Mouse (Mus musculus) fibroblast of lung, adult 2 months (primary cell): Measurements from ENCODE around the gene Kctd21.

Source experiments
- DNase-seq: peaks from one replicate; pipeline ENCODE4 v3.0.0-alpha.2; 2011; ENCODE audit warnings: low read depth

The Kctd21 gene

DNA sequence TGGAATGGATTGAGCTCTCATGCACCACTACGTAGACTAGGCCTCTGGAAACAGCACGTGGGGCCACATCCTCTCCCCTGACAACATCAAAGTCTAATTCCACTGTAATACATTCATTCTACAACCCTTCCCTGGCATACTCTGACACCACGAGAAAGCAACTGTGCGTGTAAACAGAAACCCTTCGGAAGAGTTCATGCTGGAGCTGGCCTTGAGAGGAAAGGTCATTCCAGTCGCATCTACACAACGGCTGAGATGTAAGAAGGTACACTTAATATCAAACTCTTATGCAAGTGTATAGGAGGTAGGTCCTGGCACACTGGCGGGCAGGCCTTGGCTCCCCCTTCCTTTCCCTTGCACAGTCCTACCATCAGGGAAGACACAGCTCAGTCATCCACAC lies 7.8 kb upstream of the Kctd21 start:
- no peak for DNase-seq

DNA sequence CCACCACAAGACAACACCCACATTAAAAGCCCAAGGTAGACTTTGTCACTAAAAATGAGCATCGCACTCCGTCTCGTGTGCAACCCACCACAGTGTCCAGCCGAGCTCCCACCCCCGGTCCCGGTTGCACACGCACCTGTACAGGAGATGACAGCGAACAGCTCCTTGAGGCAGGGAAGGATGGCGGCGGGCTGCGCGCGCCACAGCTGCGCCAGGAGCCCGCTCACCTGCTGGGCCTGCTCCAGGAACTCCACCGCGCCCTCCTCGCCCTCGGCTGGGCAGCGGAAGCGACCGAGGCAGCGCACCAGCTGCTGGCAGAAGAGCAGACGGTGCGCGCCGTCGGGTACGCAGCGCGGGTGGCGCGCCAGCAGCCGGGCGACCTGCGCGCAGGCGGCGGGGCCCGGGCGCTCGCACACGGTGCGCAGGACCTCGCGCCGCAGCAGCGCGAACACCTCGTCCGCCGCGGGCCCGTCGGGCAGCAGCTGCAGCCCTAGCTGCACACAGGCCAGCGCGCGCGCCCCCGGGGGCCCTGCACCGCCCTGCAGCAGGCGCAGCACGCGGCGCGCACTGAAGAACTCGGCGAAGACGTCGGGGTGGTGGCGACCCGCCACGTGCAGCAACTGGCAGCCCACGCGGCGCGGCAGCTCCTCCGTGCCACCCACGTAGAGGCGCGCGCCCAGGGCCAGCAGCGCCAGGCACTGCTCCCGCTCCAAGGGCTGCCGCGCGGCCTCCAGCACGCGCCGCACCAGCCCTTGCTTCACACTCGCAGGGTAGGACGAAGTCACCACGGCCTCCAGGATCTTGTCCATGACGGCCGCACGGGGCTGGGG lies 6.8 kb upstream of the Kctd21 start:
- DNase-seq = no peak

DNA sequence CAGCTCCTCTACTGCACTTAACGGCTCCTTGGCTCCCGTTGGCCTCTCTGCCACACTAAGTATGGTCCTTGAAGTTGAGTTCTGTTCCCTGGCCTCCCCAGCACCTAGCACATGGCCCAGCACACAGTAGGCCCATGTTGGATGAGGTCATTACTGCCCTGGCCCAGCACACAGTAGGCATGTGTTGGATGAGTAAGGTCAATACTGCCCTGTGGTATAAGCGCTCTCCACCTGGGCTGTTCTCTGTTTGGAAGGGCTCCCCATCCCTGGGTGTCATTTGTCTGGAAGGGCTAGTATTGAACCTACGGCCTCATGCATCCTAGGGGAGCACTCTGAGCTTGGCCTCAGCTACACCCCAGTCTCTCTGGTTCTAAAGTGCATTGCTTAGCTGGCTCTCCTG lies 4.8 kb upstream of the Kctd21 start:
- DNase-seq = no peak

DNA sequence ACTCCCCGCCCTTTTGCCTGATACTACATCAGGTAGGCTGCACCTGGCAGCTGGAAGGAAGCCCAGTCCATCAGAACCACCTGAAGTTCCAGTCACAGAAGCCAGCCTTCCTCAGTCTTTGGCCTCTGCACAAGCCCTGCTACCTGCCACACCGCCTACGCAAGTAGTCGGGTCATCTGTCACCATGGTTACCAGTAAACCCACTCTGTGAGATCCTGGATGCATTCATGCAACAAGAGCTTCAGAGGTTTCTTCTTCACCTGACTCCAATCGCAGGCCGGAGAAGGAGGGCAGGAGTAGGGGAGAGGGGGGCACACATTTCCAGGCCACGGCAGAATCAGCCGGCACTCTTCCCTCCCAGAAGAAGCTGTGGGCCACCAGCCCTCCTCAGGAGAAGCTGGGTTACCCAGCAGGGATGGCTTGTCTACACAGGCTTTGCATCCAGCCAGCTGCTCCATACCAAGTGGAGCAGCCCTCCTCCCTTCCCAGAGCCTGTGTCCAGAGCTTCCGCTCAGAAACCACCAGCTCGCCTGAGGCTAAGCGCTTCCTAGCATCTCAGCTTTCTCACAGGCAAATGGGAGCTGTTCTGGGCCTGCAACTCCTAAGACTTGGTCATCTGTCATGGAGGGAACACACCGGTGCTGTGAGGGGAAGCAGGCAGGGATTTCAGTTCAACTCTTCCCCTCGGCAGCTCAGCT lies 3.1 kb upstream of the Kctd21 start:
- no peak for DNase-seq

DNA sequence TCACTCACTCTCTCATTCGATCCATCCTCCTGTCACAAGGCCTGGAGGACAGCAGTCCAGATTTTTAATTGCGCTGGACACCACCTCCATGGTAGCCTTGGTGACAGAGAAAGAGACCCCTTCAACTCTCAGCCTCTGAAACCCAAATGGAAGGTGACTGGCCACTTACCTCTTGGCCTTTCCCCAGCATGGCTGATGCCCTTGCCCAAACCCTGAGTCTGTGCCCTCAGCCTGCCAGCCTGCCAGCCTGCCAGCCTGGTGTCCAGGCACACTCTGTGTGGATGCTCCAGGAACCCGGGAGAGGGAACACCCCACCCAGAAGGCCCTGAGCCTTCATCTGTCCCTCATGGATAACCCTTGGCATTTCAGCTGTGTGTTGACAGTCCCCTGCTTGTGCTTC lies 2.5 kb upstream of the Kctd21 start:
- no peak for DNase-seq

DNA sequence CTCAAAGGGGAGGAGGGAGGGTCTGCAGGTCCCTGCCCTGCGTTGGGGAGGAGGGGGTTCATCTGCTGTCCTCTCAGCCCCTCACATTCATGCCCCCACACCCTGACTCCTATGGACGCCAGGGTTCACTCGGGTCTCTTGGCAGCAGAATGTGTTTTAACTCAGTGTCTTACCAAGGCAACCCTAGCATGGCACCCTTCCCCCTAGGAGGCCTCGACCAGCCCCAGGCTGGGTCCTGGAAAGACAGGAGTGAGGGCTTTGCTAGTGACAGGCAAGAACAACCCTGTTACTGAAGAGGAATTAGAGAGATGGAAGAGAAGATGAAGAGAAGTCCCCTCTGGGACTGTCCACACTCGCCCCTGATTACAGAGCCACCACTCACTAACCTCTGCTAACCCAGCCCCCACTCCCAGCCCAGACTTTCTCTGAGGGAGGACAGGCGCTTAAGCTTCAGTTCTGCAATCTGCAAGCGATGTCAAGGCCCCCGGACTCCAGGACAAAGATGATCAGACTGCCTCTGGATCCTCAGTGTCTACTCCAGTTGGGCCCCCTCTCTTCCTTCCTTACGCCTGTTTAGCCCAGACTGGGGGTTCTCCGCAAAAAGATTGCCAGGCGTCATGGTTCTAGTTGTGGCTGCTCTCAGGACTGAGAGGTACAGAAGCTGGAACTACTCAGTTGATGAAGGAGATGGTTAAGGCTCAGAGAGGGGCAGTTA lies 1.0 kb upstream of the Kctd21 start:
- no peak for DNase-seq

DNA sequence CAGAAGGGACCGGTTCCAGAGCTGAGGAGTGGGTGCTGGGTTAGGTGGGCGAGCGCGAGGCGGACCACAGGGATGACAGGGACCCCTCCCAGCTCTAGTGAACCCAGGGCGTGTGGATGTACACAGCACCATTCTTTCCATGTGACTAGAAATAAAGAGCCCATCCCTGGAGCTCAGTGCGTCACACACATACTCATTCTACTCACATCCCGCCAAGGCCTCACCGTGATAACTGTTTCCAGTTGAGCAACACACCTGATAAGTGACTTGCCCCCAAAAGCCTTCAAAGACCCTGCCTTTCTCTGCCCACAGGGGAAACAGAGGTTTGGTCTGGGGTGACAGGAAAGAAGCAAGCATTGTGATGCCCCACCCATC lies 527 bp downstream of the Kctd21 start:
- no peak for DNase-seq

DNA sequence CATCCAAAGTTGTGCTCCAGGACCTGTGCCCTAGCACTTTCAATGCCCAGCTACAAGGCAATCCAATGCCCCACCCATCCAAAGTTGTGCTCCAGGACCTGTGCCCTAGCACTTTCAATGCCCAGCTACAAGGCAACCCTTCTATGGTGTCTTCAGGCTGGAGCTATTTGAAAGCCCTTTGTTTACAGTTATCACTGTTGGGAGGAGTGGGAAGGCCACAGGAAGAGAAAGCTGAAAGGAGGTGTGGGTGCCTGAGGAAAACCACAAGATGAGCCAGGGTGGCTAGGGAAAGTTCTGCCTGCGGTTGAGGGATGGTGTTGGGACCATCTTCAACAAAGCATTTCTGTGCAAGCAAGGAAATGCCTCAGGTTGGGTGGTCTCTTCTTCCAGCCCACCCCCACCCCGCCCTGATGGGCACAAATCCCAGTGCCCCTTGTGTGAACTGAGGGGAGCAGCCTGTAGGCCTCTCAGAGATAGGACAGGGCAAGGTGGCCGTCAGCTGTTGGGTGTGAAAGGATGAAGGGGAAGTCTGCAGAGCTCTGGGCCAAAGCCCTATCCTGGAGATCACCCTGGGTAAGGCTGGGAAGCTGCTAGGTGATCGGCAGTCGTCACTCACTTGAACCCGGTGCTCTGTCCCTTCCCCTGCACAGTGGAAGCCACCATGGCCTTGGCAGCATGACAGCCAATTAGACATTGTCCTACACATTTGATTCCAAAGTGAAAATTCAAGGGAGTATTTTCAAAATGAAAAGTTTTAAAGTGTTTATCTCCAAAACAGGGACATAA lies 1.2 kb downstream of the Kctd21 start:
- no peak for DNase-seq

DNA sequence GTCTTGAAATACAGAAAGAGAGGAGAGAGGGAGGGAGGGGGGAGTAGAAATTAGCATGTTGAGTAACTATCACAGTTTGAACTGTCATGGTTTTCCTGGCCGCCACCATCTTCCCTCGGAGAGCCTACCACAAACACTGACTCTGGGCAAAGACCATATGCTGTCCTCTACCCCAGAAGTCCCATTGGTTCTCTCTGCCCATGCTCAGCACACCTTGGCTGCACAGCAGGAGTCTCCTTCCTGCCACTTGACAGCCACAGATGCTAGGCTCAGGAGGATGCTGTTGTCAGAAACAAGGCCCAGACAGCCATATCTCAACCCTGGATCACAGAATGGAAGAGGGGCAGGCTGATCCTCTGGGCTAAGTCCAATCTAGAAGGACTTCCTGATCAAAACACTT lies 2.3 kb downstream of the Kctd21 start:
- no peak for DNase-seq

DNA sequence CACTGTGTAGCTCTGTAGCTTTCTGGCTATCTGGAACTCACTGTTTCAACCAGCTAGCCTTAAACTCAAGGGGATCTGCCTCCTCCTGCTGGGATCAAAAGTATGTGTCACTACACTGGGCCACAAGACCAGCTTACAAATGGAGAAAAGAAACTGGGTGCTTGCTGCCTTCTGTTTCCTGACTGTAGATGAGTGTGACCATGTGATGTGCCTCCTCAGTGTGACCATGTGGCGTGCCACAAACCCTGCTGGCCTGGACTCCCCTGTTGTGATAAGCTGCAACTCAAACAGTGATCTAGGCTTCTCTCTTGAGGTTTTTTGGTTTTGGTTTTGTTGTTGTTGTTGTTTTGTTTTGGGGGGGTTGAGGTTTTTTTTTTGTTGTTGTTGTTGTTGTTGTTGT lies 4.6 kb downstream of the Kctd21 start:
- no peak for DNase-seq

DNA sequence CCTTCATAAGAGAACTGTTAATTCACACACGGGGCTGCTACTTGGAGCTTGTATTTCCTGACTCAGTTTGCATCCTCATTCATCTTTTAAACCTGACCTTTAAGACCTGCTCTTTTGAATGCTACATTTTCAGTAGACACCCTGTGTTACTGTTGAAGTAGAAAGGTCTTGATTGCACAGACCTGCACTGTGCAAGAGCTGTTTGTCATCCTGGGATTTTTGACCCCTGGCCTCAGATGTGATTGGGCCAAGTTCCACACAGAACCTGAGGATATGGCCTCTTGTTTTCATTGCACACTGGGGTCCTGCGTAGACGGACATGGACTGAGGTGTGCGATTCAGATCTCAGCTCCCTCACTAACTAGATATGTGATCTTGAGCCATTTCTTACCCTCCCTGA lies 6.5 kb downstream of the Kctd21 start:
- DNase-seq = no peak

DNA sequence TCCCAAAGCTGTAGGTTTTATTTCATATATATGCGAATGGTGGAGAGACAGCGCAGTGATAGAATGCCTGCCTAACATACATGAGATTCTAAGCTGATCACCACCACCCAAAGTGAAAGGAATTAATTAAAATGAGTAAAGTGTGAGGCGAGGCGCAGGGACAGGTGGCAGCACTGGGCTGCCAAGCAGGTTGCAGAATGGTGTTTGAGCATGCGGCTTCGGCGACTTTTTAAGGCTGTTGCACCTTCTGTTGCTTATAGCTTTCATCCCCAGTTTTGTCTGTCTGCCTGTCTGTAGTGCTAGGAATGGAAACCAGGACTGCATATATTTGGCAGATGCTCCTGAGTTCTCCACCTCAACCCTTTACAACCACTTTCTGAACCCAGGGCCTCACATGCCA lies 7.5 kb downstream of the Kctd21 start:
- DNase-seq = no peak

DNA sequence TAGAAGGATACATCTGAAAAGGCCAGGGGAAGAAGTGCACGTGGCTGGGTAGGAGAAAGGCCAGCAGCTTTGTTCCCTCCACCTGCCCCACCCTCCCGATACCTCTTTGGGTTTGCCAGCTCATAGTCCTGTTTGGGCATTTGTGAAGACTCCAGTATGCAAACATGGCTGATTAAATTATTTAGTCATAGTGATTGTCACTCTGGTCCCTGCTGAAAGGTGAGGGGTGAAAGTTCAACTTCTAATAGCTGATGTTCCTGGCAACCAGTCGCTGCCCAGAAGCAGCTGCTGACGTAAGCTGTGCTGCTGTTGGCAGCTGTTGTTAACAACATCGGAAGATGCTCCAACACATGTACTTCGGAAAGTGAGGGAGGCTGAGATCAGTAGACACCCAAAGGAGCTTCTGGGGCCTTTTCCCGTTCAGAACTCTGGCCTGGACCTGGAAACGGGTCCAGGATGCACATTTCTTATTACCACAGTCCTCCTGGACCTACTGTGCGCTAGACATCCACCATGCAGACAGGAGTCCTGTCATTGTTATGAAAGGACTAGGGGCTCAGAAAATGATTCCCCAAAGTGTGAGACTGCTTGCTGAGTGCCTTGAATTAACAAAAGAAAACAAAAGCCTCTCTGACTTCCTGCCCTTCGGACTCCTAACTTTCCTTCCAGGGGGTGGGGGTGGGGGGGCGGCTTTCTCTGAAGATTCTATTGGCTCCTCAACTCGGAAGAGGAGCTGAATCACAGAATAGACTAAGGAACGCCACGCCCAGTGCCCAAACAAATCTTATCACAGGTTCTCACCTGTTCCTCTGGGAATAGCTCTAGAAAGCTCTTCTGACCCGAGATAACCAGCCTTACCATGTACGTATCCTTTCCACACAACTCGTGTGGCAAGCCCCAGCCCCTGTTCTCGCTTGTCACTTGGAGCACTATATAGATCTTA lies 9.1 kb downstream of the Kctd21 start:
- no peak for DNase-seq

DNA sequence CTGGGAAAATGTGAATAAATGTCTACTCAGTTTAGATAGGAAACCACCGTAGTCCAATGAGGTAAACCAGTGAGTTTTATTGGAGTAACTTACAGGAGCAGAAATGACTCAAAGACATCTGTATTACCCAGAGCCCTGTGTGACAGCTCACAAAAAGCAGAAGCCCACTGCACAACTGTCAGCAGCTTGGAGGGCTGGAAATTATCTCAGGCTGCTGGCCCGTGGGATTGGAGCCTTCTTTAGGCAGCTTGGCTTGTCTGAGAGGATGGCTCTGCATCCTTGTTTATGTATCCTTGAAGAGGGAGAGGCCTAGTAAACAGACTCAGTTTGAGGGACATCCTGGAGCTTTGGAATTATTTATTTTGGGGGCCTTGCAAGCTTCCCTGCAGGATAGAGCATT lies 10.8 kb downstream of the Kctd21 start:
- no peak for DNase-seq

DNA sequence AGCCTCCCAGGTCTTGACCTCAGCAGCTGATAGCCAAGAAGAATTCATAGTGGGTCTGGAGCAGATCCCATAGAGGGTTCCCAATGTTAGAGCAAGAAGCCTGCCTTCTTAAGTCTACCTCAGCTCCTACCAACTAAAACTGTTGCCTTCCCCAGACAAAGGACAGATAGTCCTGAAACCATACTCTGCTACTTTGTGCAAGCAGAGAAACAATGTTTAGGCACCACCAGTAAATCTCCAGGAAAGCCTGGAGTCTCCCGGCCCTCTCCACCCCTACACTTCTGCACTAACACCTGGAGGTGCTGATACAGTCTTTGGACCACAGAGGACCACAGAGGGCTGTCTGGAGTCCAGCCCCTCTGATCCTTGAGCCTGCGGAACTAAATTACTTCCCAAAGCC lies 12.5 kb downstream of the Kctd21 start:
- DNase-seq = no peak

DNA sequence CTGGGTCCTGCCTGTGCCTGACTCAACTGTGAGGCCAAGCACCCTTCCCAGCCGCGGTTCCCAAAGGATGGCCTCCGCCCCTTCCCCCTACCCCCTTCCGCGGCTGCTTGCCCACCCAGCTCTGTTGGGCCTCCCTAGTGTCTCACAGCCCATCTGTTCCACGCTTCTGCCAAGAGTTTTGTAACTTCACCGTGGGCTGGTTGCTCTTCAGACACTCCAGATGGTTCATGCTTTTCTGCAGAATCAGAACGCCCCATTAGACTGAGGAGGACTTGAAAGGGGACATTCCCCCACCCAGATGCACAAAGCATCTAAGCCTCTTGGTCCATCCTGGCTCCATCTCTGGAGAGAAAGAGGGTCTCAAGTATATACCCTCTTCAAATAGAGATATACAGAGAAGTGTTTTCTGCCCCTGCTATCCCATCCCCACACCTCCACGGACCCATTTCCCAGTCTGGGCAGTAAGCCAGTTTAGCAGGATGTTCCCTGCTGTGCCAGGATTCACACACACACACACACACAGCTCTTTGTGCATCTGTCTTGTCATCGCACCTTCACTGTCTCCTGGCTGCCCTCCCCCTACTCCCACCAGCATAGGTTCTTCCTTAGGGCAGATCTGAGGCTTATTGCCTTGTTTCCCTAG lies 13.2 kb downstream of the Kctd21 start:
- DNase-seq = no peak

DNA sequence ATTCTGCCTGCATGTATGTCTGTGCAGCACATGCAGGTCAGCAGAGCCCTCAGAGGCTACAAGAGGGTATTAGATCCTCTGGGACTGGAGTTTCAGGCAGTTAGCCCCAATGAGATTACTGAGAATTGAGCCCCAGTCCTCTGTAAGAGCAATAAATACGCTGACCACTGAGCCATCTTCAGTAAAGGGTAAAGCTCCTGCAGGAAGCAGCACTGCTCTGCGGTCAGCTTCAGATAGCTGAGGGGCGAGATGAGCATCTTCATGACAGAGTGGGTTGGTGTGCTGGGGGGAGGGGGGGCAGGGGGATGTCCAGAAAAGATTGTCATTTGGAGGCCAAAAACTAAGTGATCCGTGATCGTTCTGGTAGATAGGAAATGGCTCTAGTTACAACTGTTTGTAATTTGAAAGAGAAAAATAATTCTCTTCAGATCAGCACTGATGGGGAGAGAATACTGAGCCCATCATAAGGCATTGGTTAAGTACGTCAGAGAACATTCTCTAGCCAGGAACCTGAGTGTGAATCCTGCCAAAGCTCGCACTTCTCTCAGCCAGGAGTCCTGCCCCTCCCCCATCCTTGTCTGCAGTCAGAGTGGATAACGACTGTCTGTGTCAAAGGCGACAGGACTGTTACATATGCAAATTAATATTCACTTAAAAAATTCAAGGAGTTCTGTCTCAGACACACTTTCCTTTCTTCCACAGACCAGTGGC lies 14.1 kb downstream of the Kctd21 start:
- DNase-seq = no peak

DNA sequence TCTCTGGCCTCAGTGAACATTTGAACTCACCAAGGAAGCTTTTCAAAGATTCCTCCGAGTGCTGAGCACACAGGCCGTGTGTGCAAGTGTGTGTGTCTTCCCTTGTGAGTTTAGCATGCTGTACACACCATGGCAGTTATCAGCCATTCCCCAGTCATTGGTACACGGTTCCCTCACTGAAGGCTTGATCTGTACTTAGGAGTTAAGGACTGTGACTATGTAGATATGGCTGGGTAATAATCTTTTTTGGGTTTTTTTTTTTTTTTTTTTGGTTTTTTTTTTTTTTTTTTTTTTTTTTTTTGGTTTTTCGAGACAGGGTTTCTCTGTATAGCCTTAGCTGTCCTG lies 14.7 kb downstream of the Kctd21 start:
- no peak for DNase-seq

DNA sequence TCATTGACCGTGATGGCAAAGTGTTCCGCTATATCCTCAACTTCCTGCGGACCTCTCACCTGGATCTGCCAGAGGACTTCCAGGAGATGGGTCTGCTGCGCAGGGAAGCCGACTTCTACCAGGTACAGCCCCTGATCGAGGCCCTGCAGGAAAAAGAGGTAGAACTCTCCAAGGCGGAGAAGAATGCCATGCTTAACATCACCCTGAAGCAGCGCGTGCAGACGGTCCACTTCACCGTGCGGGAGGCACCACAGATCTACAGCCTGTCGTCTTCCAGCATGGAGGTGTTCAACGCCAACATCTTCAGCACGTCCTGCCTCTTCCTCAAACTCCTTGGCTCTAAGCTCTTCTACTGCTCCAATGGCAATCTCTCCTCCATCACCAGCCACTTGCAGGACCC lies 15.3 kb downstream of the Kctd21 start:
- DNase-seq = no peak

DNA sequence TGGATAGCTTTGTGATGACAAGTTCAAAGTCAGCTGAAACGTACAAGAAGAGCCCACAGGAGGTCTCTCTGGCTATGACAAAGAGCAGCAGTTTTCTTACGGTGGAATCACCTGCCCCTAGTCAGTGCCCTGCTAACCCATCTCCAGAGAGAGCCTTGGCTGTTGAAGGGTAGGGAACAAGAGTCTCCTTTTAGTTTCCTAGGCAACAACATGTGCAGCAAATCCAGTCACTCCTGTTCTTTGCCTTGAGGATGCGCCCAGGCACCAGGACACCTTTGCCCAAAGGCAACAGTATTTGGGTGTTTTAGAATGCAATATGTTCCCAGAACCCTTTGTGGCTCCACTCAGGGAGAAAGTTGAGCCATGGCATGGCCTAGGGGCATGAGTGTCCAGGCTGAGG lies 16.2 kb downstream of the Kctd21 start:
- no peak for DNase-seq
